ENCODE assay signal across 19 mouse cellular contexts in genomic region chr2:103051937-103052893, GRCm38 (mm10). TPM values are rescaled to one million over a fixed set of nuclear protein-coding genes. Genes with fewer than 3 reads are reported as not detected.
DNase-seq lines count a peak whose midpoint lies in the region; ATAC-seq lines count a peak whose summit lies in the region.
"Had no signal": no experiment of that assay in that cellular context is flagged by ENCODE, and none has a peak within 500 bp of the region (broad histone marks: within the 10 kb centered on the region; RNA-seq: fewer than 3 reads in every experiment).

No protein-coding gene starts in this region.

- H3K4me2 ChIP-seq in kidney, embryonic 15.5 days = no peak overlapping the region
- no peak overlapping the region for H3K4me2 ChIP-seq in intestine, embryonic 15.5 days (replicated peaks)
- H3K4me2 ChIP-seq: forebrain, embryonic 13.5 days; hindbrain, embryonic 14.5 days; midbrain, embryonic 13.5 days; neural tube, embryonic 15.5 days had no signal

- ATAC-seq in kidney, embryonic 15.5 days (replicated peaks; ENCODE audit: low FRiP score) = 0 out of 2 replicates have a peak, but pooled peaks have one; percentile 15
- no peak for ATAC-seq in intestine, embryonic 15.5 days
- ATAC-seq: forebrain, embryonic 13.5 days; intestine, postnatal 0 days; midbrain, embryonic 13.5 days had no signal

- no peak overlapping the region for H3K9ac ChIP-seq in kidney, embryonic 15.5 days
- H3K9ac ChIP-seq in intestine, embryonic 15.5 days = no peak overlapping the region
- H3K9ac ChIP-seq: forebrain, embryonic 13.5 days; hindbrain, embryonic 14.5 days; midbrain, embryonic 13.5 days; neural tube, embryonic 15.5 days had no signal

- no peaks in the 10 kb centered on the region for H3K27me3 ChIP-seq in kidney, embryonic 15.5 days
- H3K27me3 ChIP-seq in intestine, embryonic 15.5 days (replicated peaks) = no peaks in the 10 kb centered on the region
- H3K27me3 ChIP-seq: forebrain, embryonic 13.5 days; midbrain, embryonic 13.5 days; neural tube, embryonic 15.5 days had no signal

- DNase-seq in kidney, postnatal 4 days = no peak
- peak; percentile 5 for DNase-seq in spleen, adult 12 weeks (ENCODE audit: low spot score)
- DNase-seq in spleen, postnatal 4 days (ENCODE audit: low spot score in 2 of 2) = no peak
- DNase-seq in adrenal gland, postnatal 36 days = peak; percentile 6 to 58
- DNase-seq in MN1 (ENCODE audit: low spot score) = no peak
- DNase-seq: cerebellum, adult 11 months; cerebellum, postnatal 36 days; gastrocnemius, postnatal 36 days; heart, postnatal 10 days; left cerebral cortex, postnatal 4 days had no signal

- H3K27ac ChIP-seq in kidney, embryonic 15.5 days = no peak overlapping the region
- no peak overlapping the region for H3K27ac ChIP-seq in intestine, embryonic 15.5 days
- H3K27ac ChIP-seq: embryonic facial prominence, embryonic 10.5 days; forebrain, embryonic 13.5 days; hindbrain, embryonic 14.5 days; midbrain, embryonic 13.5 days; neural tube, embryonic 15.5 days had no signal

- 72% methylated on average over 19 of the region's 19 CpGs for WGBS in kidney, embryonic 15.5 days
- WGBS in intestine, embryonic 15.5 days = 78% methylated on average over 19 of the region's 19 CpGs

- peaks cover 10% of the 10 kb centered on the region; the same call in 1 of the 2 replicates for H3K36me3 ChIP-seq in kidney, embryonic 15.5 days
- no peaks in the 10 kb centered on the region for H3K36me3 ChIP-seq in intestine, embryonic 15.5 days

- no peak overlapping the region for H3K4me3 ChIP-seq in kidney, embryonic 15.5 days (replicated peaks)
- no peak overlapping the region for H3K4me3 ChIP-seq in intestine, embryonic 15.5 days (replicated peaks)
- H3K4me3 ChIP-seq: embryonic facial prominence, embryonic 10.5 days; forebrain, embryonic 13.5 days; midbrain, embryonic 13.5 days; myocyte; neural tube, embryonic 15.5 days had no signal

- no peaks in the 10 kb centered on the region for H3K9me3 ChIP-seq in kidney, embryonic 15.5 days (replicated peaks)
- H3K9me3 ChIP-seq in intestine, embryonic 15.5 days = no peaks in the 10 kb centered on the region
- H3K9me3 ChIP-seq: embryonic facial prominence, embryonic 10.5 days; forebrain, embryonic 13.5 days; midbrain, embryonic 13.5 days; neural tube, embryonic 15.5 days had no signal

- H3K4me1 ChIP-seq in kidney, embryonic 15.5 days = peaks cover 4% of the 10 kb centered on the region; the same call in 1 of the 2 replicates
- H3K4me1 ChIP-seq in intestine, embryonic 15.5 days (replicated peaks) = no peaks in the 10 kb centered on the region
- H3K4me1 ChIP-seq: embryonic facial prominence, embryonic 10.5 days; forebrain, embryonic 13.5 days; midbrain, embryonic 13.5 days had no signal

RNA-seq across cellular contexts. Expression of gene Pdhx, which starts 21.1 kb away (rescaled TPM):
- 43.0 and 45.0 TPM in 2 replicates for polyA plus RNA-seq in kidney, embryonic 15.5 days (2015; fragmentation: Nextera tagmentation; extraction: Ambion mirVana)
- total RNA-seq in adrenal gland, postnatal 36 days (2021) = 100 to 1,000 TPM; 112 to 120 TPM
- 34.9 and 36.6 TPM in 2 replicates for polyA plus RNA-seq in intestine, embryonic 15.5 days (2015; fragmentation: Nextera tagmentation; extraction: Ambion mirVana)

RNA-seq across cellular contexts. Expression of gene Apip, which starts 21.3 kb away (rescaled TPM):
- polyA plus RNA-seq in kidney, embryonic 15.5 days (2015; fragmentation: Nextera tagmentation; extraction: Ambion mirVana) = 62.9 and 66.1 TPM in 2 replicates
- total RNA-seq in adrenal gland, postnatal 36 days (2021) = 10 to 100 TPM; 56.2 to 57.1 TPM
- polyA plus RNA-seq in intestine, embryonic 15.5 days (2015; fragmentation: Nextera tagmentation; extraction: Ambion mirVana) = 55.1 and 55.6 TPM in 2 replicates

Comparison
In these comparisons a context has a peak if more than half of its experiments do, and no peak if none do; other contexts are left out.
1. DNase-seq: peak in spleen, adult 12 weeks (single experiment) and adrenal gland, postnatal 36 days (2 of 2); none in kidney, postnatal 4 days (0 of 2), spleen, postnatal 4 days (0 of 2) and MN1 (single experiment).